Mouse (Mus musculus) left cerebral cortex, adult 6 months (tissue): ENCODE data around the gene 4930474N05Rik. TPM values are rescaled to one million over a fixed set of nuclear protein-coding genes. Genes with fewer than 3 reads are reported as not detected.

ENCODE experiments used
- long read RNA-seq, 2 experiments: library from polyadenylated mRNA; unstranded; transcript quantifications; one replicate each; pipeline ENCODE4 v2.0.0; 2019 to 2020
- polyA plus RNA-seq: library from polyadenylated mRNA; unstranded; fragments of <200 nt; fragmentation: Nextera tagmentation; gene quantifications from 2 replicates; pipeline ENCODE4 v1.2.3, GENCODE M21; 2021

4930474N05Rik gene
- polyA plus RNA-seq = not detected in 2 replicates
- long read RNA-seq, experiment 1 = 0 reads
- long read RNA-seq, experiment 2 = 0 reads

GRCm38 (mm10) chr14:36094617-36095016 lies at the start of gene 4930474N05Rik:
Gene 4930474N05Rik, plus strand, starts transcription at chr14:36094917.

